Mouse (Mus musculus) limb, embryonic 14.5 days (tissue): ENCODE measurements around the gene Vmn1r101. TPM values are rescaled to one million over a fixed set of nuclear protein-coding genes. Genes with fewer than 3 reads are reported as not detected.
"Not testable (repeated sequence)": the region's sequence is repeated elsewhere in the genome, so short reads cannot be mapped to it uniquely, and the experiment has no call there.

Source experiments
- ATAC-seq: fragments of 200-750 bp; cut with Nextera tagmentation; 2 replicates; pipeline ENCODE4 v1.8.0; 2017; ENCODE audit warnings: low read depth, moderate number of reproducible peaks, moderate TSS enrichment; ENCODE audit not compliant: low FRiP score
- DNase-seq: peaks from one replicate; pipeline ENCODE4 v3.0.0-alpha.2; 2015; ENCODE audit warnings: low spot score
- H3K27ac ChIP-seq: fragments of 300-500 bp; sonication (generic); replicated peaks from 2 replicates; pipeline ENCODE4 v1.5.1; 2014; ENCODE audit warnings: low read depth, mild to moderate bottlenecking, low read length, moderate library complexity, mixed read lengths
- H3K27me3 ChIP-seq: fragments of 300-500 bp; sonication (generic); 2 replicates; pipeline ENCODE4 v1.6.1; 2014; ENCODE audit warnings: low read length, mixed read lengths; ENCODE audit not compliant: control insufficient read depth, insufficient read depth
- H3K36me3 ChIP-seq: fragments of 300-500 bp; sonication (generic); 2 replicates; pipeline ENCODE4 v1.6.1; 2014; ENCODE audit warnings: mild to moderate bottlenecking, low read length, moderate library complexity, mixed read lengths; ENCODE audit not compliant: control insufficient read depth, insufficient read depth
- H3K4me1 ChIP-seq: fragments of 300-500 bp; sonication (generic); 2 replicates; pipeline ENCODE4 v1.6.1; 2014; ENCODE audit warnings: antibody characterized with exemption, low read length, mixed read lengths; ENCODE audit not compliant: control insufficient read depth, insufficient read depth
- H3K4me2 ChIP-seq: fragments of 300-500 bp; sonication (generic); replicated peaks from 2 replicates; pipeline ENCODE4 v1.6.1; 2014; ENCODE audit warnings: low read depth, mild to moderate bottlenecking, low read length, moderate library complexity; ENCODE audit not compliant: severe bottlenecking
- H3K4me3 ChIP-seq: fragments of 300-500 bp; sonication (generic); replicated peaks from 2 replicates; pipeline ENCODE4 v1.5.1; 2014; ENCODE audit warnings: low read length
- H3K9ac ChIP-seq: fragments of 300-500 bp; sonication (generic); 2 replicates; pipeline ENCODE4 v1.6.1; 2014; ENCODE audit warnings: mild to moderate bottlenecking, low read depth, low read length, moderate library complexity; ENCODE audit not compliant: severe bottlenecking
- H3K9me3 ChIP-seq: fragments of 300-500 bp; sonication (generic); 2 replicates; pipeline ENCODE4 v1.6.1; 2016; ENCODE audit warnings: low read length; ENCODE audit not compliant: control insufficient read depth
- WGBS: fragments of 180-500 bp; shearing (Covaris S2); extraction: QIAGEN DNeasy Blood & Tissue Kit; methylation state at CpG from one replicate; pipeline ENCODE4 v1.1.7; 2014; 5-methylcytosine and 5-hydroxymethylcytosine counted together
- polyA plus RNA-seq, 2 experiments: library from polyadenylated mRNA; depleted of rRNA in 1 of 2; stranded (reverse) in 1 of 2; unstranded in 1 of 2; fragments of >200 nt; fragmentation: Nextera tagmentation in 1 of 2; extraction: Ambion mirVana in 1 of 2; gene quantifications; 2 replicates each; pipeline versions ENCODE4 v1.2.1 to v1.2.3; 2012 to 2014

Gene Vmn1r101
- polyA plus RNA-seq (2012; rRNA removed) (not detected in 2 replicates), polyA plus RNA-seq (2014; fragmentation: Nextera tagmentation; extraction: Ambion mirVana) (not detected in 2 replicates)

GRCm38 (mm10) chr7:20442493-20442892 is at the start of gene Vmn1r101:
Gene Vmn1r101, minus strand, starts transcription at chr7:20442593.
- H3K27ac ChIP-seq, DNase-seq, H3K4me1 ChIP-seq, H3K9me3 ChIP-seq, ATAC-seq, H3K27me3 ChIP-seq, H3K36me3 ChIP-seq, H3K9ac ChIP-seq, H3K4me2 ChIP-seq, H3K4me3 ChIP-seq: not testable (repeated sequence)
- WGBS: no CpG with 5 or more reads among the region's 2 CpGs

- not testable (repeated sequence) for H3K9ac ChIP-seq, H3K4me1 ChIP-seq, H3K4me2 ChIP-seq, H3K36me3 ChIP-seq, DNase-seq, ATAC-seq, H3K27ac ChIP-seq, H3K9me3 ChIP-seq, H3K4me3 ChIP-seq, H3K27me3 ChIP-seq
- WGBS: no CpG with 5 or more reads among the region's 5 CpGs
Measured at GRCm38 (mm10) chr7:20474825-20475224, 32.4 kb upstream of the Vmn1r101 start, which contains the start of gene Gm10670. Gene Gm10670, minus strand, starts transcription at chr7:20474925.

GRCm38 (mm10) chr7:20417642-20418041 is 24.8 kb downstream of the Vmn1r101 start, which contains the start of gene Vmn1r100:
Gene Vmn1r100, plus strand, starts transcription at chr7:20417942.
- not testable (repeated sequence) for H3K4me3 ChIP-seq, H3K9me3 ChIP-seq, ATAC-seq, H3K4me2 ChIP-seq, H3K27me3 ChIP-seq, DNase-seq, H3K36me3 ChIP-seq, H3K9ac ChIP-seq, H3K27ac ChIP-seq, H3K4me1 ChIP-seq
- no CpG with 5 or more reads among the region's 3 CpGs for WGBS

Other genes starting within 250 kb of the Vmn1r101 start
- not detected in 2 replicates for gene Vmn1r95, start 248.9 kb downstream of the Vmn1r101 start, polyA plus RNA-seq (2012; rRNA removed)
- not detected in 2 replicates for gene Vmn1r95, start 248.9 kb downstream of the Vmn1r101 start, polyA plus RNA-seq (2014; fragmentation: Nextera tagmentation; extraction: Ambion mirVana)
- gene Gm6164, start 237.0 kb downstream of the Vmn1r101 start, polyA plus RNA-seq (2012; rRNA removed): not detected in 2 replicates
- gene Gm6164, start 237.0 kb downstream of the Vmn1r101 start, polyA plus RNA-seq (2014; fragmentation: Nextera tagmentation; extraction: Ambion mirVana): not detected in 2 replicates
- gene Gm4498, start 208.8 kb downstream of the Vmn1r101 start, polyA plus RNA-seq (2012; rRNA removed): not detected in 2 replicates
- not detected in 2 replicates for gene Gm4498, start 208.8 kb downstream of the Vmn1r101 start, polyA plus RNA-seq (2014; fragmentation: Nextera tagmentation; extraction: Ambion mirVana)
- not detected in 2 replicates for gene Gm5890, start 179.8 kb downstream of the Vmn1r101 start, polyA plus RNA-seq (2012; rRNA removed)
- gene Gm5890, start 179.8 kb downstream of the Vmn1r101 start, polyA plus RNA-seq (2014; fragmentation: Nextera tagmentation; extraction: Ambion mirVana): not detected in 2 replicates
- gene Gm4133, start 108.5 kb downstream of the Vmn1r101 start, polyA plus RNA-seq (2012; rRNA removed): not detected in 2 replicates
- gene Gm4133, start 108.5 kb downstream of the Vmn1r101 start, polyA plus RNA-seq (2014; fragmentation: Nextera tagmentation; extraction: Ambion mirVana): not detected in 2 replicates
- gene Gm5728, start 67.2 kb downstream of the Vmn1r101 start, polyA plus RNA-seq (2012; rRNA removed): not detected in 2 replicates
- gene Gm5728, start 67.2 kb downstream of the Vmn1r101 start, polyA plus RNA-seq (2014; fragmentation: Nextera tagmentation; extraction: Ambion mirVana): not detected in 2 replicates
- gene Vmn1r100, start 24.7 kb downstream of the Vmn1r101 start, polyA plus RNA-seq (2012; rRNA removed): not detected in 2 replicates
- gene Vmn1r100, start 24.7 kb downstream of the Vmn1r101 start, polyA plus RNA-seq (2014; fragmentation: Nextera tagmentation; extraction: Ambion mirVana): not detected in 2 replicates
- not detected in 2 replicates for gene Gm10670, start 32.3 kb upstream of the Vmn1r101 start, polyA plus RNA-seq (2012; rRNA removed)
- gene Gm10670, start 32.3 kb upstream of the Vmn1r101 start, polyA plus RNA-seq (2014; fragmentation: Nextera tagmentation; extraction: Ambion mirVana): not detected in 2 replicates
- not detected in 2 replicates for gene Vmn1r103, start 67.9 kb upstream of the Vmn1r101 start, polyA plus RNA-seq (2012; rRNA removed)
- gene Vmn1r103, start 67.9 kb upstream of the Vmn1r101 start, polyA plus RNA-seq (2014; fragmentation: Nextera tagmentation; extraction: Ambion mirVana): not detected in 2 replicates
- not detected in 2 replicates for gene Vmn1r104, start 91.2 kb upstream of the Vmn1r101 start, polyA plus RNA-seq (2012; rRNA removed)
- not detected in 2 replicates for gene Vmn1r104, start 91.2 kb upstream of the Vmn1r101 start, polyA plus RNA-seq (2014; fragmentation: Nextera tagmentation; extraction: Ambion mirVana)
- not detected in 2 replicates for gene Gm5726, start 103.2 kb upstream of the Vmn1r101 start, polyA plus RNA-seq (2012; rRNA removed)
- not detected in 2 replicates for gene Gm5726, start 103.2 kb upstream of the Vmn1r101 start, polyA plus RNA-seq (2014; fragmentation: Nextera tagmentation; extraction: Ambion mirVana)
- gene Gm4141, start 133.6 kb upstream of the Vmn1r101 start, polyA plus RNA-seq (2012; rRNA removed): not detected in 2 replicates
- gene Gm4141, start 133.6 kb upstream of the Vmn1r101 start, polyA plus RNA-seq (2014; fragmentation: Nextera tagmentation; extraction: Ambion mirVana): not detected in 2 replicates
- gene Gm4513, start 156.4 kb upstream of the Vmn1r101 start, polyA plus RNA-seq (2012; rRNA removed): not detected in 2 replicates
- gene Gm4513, start 156.4 kb upstream of the Vmn1r101 start, polyA plus RNA-seq (2014; fragmentation: Nextera tagmentation; extraction: Ambion mirVana): not detected in 2 replicates
- gene Vmn1r107, start 226.3 kb upstream of the Vmn1r101 start, polyA plus RNA-seq (2012; rRNA removed): not detected in 2 replicates
- gene Vmn1r107, start 226.3 kb upstream of the Vmn1r101 start, polyA plus RNA-seq (2014; fragmentation: Nextera tagmentation; extraction: Ambion mirVana): not detected in 2 replicates